Mouse (Mus musculus) large intestine, adult 2 months (tissue): ENCODE measurements at regions not wholly inside any gene's neighbourhood (a gene's known extent, or its start where the extent isn't known, plus 50 kb on each side); places are given as distances from the start of the nearest gene placed in this dataset.

Experiments used
- DNase-seq: peaks from one replicate; pipeline ENCODE4 v3.0.0-alpha.2; 2012; ENCODE audit warnings: low read depth, low spot score
- WGBS: fragments of 180-500 bp; shearing (Covaris S2); methylation state at CpG from one replicate; pipeline ENCODE4 v1.1.7; 2018; 5-methylcytosine and 5-hydroxymethylcytosine counted together

GRCm38 (mm10) chr10:6053207-6053606, 131.0 kb upstream of the Rgs17 start:
- WGBS = 23% methylated on average over 2 of the region's 2 CpGs
- no peak for DNase-seq

- 60% methylated on average over 5 of the region's 5 CpGs for WGBS
Measured at GRCm38 (mm10) chr10:6043358-6043757, 121.2 kb upstream of the Rgs17 start.

DNA sequence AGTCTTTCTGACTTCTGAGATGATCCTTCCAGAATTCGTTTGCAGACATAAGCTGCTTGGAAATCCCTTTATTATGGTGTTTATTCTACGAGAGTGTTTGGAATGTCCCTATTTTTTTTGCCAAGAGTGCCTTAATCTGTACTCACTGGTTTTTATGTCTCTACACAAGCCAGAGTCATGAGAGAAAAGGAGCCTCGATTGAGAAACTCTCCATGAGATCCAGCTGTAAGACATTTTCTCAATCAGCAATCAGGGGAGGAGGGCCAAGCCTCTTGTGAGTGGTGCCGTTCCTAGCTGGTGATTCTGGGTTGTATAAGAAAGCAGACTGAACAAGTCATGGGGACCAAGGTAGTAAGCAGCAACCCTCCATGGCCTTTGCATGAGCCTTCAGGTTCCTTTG, 117.6 kb upstream of the Rgs17 start:
- WGBS = 41% methylated on average over 4 of the region's 4 CpGs
- no peak for DNase-seq

More at GRCm38 (mm10) chr10:6043358-6043757, 121.2 kb upstream of the Rgs17 start:
- DNase-seq = no peak

GRCm38 (mm10) chr10:6035792-6036487, 113.7 kb upstream of the Rgs17 start:
- 11% methylated on average over 25 of the region's 25 CpGs for WGBS
- peak; percentile 28 for DNase-seq

GRCm38 (mm10) chr10:6032469-6032868, 110.3 kb upstream of the Rgs17 start:
- DNase-seq = no peak
- 66% methylated on average over 4 of the region's 4 CpGs for WGBS

DNA sequence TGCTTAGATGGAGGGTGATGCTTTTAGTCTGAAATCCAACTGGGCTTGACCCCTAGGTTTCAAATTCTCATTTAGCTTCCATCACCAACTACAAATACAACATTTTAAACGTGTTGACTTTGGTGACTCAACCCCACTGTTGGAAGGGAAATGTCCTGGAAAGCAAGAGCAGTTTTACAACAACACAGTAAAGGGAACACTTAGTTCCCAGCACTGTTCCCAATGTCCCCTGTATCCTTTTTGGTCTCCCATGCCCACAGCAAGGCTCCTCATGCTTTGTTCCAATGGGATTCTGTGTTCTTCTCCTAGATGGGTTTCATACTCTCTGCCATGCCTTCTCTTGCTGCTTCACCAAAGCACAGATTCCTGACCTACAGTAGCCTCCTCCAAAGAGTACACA, 105.4 kb upstream of the Rgs17 start:
- 12% methylated on average over 1 of the region's 1 CpGs for WGBS

GRCm38 (mm10) chr10:6026317-6026716, 104.1 kb upstream of the Rgs17 start:
- 64% methylated on average over 5 of the region's 5 CpGs for WGBS
- DNase-seq = no peak

More for the DNA sequence above, 105.4 kb upstream of the Rgs17 start:
- no peak for DNase-seq

DNA sequence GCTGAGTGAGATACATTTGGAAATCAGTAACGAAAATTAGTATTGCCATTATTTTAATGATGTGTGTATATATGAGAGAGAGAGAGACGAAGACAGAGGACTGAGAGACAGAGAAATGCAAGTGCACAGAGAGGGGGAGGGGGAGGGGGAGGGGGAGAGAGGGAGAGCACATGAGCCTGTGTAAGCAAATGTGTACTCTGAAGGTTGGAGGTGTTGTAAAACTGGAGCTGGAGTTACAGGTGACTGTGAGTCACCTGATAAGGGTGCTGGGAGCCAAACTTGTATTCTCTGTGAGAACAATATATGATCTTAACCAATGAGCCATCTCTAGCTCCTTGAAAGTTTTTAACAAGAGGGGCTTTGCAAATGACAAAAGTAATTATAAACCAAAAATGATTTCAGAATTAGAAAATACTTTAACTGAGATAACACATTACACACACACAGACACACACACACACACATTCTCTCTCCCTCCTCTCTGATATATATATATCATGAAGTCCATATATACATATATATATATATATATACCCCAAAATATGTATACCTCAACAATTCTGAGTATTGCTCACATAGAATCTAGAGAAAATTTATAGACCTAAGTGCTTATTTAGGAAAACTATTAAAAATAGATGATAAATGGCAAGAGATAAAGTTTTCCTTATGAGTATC, 100.5 kb upstream of the Rgs17 start:
- 47% methylated on average over 2 of the region's 2 CpGs for WGBS
- DNase-seq = peak; percentile 14

GRCm38 (mm10) chr10:6020944-6021684, 98.9 kb upstream of the Rgs17 start:
- 69% methylated on average over 9 of the region's 9 CpGs for WGBS
- no peak for DNase-seq

- peak; percentile 27 for DNase-seq
- WGBS = 22% methylated on average over 4 of the region's 4 CpGs
Measured at GRCm38 (mm10) chr10:6013743-6014142, 91.5 kb upstream of the Rgs17 start.

- DNase-seq = no peak
- 27% methylated on average over 5 of the region's 5 CpGs for WGBS
Measured at GRCm38 (mm10) chr10:6011541-6011940, 89.3 kb upstream of the Rgs17 start.

GRCm38 (mm10) chr10:6011029-6011428, 88.8 kb upstream of the Rgs17 start:
- 36% methylated on average over 5 of the region's 5 CpGs for WGBS
- no peak for DNase-seq

GRCm38 (mm10) chr10:6007238-6007972, 85.2 kb upstream of the Rgs17 start:
- WGBS = 52% methylated on average over 1 of the region's 1 CpGs
- DNase-seq = no peak

- 82% methylated on average over 1 of the region's 1 CpGs for WGBS
Measured at GRCm38 (mm10) chr10:5981433-5981832, 59.2 kb upstream of the Rgs17 start.

GRCm38 (mm10) chr10:5978534-5978933, 56.3 kb upstream of the Rgs17 start:
- DNase-seq = no peak
- WGBS = 44% methylated on average over 1 of the region's 1 CpGs

More at GRCm38 (mm10) chr10:5981433-5981832, 59.2 kb upstream of the Rgs17 start:
- no peak for DNase-seq
